Mouse (Mus musculus): ENCODE results near the gene Ppp6r2.

Ppp6r2 gene

DNA sequence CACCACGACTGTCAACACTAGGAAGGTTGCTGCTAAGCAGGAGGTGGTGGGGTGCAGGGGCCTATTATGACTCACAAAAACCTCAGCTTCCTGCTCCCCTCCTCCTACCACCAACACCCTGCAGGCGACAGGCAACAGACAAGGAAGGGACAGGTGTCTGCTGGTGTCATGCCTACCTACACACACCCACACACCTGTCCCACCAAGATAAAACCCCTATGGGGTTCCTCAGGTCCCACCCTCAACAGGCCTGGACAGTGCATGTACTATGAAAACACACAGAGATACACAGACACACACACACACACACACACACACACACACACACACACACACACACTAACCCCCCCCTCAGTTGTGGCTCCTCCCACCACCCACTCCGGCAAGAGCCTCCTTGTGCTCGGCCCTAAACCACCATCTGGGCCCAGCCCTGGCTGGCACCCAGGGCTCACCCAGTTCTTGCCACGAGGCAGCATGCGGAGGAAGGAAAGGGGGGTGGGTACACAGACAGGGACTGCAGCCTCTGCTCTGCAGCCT, 98.7 kb downstream of the Ppp6r2 start:
- DNase-seq (ENCODE audit: low spot score), result no peak

DNA sequence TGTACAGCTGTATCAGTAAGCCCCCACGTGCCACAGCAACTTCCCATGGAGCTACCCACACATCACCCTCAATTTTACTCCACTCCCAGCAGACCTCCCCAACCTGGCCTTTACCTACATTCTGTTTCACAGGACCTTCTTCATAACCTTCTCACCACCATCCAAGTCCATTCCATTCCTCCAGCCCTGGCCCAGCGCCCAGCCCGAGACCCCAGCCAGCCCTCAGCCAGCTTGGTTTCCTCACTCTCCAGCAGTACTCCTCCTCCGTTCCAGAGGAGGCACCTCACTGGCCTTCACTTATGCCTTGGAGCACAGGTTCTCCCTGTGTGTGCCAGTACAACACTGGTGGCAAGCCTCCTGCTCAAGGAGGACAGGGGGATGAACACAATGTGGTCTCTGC, 102.0 kb downstream of the Ppp6r2 start:
- no peak for DNase-seq (ENCODE audit: low spot score)

DNA sequence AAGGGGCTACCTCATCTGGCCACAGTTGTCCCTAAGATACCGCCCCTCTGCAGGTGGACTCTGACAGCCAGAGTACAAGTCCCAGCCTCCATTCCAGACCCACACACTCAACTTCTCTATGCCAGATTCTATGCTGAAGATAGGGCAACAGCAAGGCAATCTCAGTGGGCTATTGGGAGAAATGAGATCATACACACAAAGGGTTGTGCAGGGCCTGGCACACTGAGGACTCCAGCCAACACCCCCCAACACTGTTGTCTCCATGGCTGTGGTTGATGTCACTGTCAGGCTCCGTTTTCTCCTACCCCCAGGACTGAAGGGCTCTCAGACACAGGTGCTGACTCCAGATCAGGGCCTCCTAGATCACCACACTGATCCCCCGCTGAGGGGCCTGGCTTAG, 102.8 kb downstream of the Ppp6r2 start:
- no peak for DNase-seq (ENCODE audit: low spot score)

DNA sequence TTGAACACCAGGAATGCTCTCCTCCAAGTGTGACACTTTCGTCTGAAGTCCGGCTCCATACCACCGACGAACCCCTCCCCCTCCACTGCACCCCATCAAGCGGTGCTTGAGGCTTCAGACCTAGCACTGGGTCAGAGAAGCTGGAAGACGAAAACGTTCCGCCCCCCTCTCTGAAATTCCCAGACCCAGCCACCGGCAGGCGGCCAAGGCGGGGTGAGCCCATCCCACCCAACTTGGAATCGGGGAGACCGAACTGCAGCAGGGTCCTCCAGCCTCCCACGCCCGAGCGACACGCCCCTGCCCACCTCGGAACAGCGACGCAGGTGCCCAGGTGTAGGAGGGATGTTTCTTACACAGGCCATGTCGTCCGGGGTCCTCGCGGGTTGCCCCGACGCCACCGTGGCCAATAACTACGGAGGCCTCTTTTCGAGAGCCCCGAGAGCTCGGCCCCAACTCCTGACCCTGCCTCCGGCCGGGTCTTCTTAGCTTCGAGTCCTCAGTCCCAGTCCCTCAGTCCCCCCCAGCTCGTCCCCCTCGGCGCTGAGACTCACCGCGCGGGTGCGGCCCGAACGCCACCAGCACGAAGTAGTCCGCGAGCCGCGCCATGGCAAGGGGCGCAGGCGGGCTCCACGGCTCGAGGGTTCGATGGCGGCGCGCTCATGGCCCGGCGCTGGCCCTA, 103.3 kb downstream of the Ppp6r2 start:
- no peak for DNase-seq (ENCODE audit: low spot score)

DNA sequence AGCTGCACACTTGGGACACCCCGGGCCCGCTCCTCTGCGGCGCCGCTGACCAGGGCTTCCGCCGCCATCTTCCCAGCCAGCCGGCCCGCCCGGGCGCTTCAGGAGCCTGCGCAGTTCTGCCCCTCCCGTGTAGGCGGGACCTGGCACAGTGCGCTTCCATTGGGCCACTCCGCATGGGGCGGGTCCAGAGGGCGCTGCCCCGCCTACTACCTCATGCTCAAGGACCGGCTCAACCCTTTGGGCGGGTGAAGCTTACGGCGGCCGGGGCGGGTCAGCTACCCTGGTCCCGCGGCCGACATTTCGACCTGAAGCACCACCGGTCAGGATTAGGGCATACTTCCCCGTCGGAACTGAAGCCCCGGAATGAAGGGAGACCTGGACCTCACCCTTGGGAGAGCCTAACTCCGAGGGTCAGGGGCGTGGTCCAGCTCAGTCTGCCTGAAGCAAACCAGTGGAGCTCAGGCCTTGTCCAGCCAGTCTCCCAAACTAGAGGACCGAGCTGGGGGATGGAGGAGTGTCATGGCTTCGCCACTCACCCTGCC, 103.9 kb downstream of the Ppp6r2 start, which contains the start of gene Sbf1:
Gene Sbf1 (minus strand): TSS at position 122 of the 542 bp plus-strand sequence.
- peak; percentile 90 for DNase-seq (ENCODE audit: low spot score)

DNA sequence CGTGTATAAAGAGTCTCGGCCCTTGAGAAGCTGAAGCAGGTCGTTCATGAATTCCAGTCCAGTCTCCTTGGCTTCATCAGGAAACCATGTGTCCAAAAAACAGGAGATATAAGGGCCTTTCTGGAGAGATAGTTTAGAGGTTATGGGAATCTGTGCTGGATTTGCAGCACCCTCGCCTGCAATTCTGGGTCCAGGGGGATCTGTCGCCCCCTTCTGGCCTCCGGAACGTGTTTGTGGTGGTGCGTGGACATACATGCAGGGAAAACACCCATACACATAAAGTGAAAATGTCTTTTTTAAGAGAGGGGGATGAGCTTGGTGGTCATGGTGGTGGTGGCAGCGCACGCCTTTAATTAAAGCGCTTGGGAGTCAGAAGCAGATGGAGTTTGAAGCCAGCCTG, 104.8 kb downstream of the Ppp6r2 start:
- DNase-seq (ENCODE audit: low spot score), result no peak

DNA sequence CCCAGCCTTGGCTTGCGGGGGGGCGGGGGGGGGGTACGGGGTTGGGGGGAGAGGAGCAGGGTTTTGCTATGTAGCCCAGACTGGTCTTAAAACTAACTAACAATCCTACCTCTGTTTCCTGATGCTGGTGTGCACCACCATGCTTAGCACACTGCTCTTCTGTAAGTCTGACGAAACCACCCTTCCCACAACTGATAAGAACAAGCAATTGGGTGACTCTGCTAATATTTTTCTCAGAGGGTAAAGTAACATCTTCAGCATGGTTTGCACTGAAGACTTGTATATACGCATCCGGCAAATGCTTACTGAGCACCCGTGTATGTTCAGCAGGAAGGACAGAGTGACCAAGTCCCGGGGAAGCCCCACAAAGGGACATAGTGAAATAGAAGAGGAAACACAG, 109.9 kb downstream of the Ppp6r2 start:
- no peak for DNase-seq (ENCODE audit: low spot score)

DNA sequence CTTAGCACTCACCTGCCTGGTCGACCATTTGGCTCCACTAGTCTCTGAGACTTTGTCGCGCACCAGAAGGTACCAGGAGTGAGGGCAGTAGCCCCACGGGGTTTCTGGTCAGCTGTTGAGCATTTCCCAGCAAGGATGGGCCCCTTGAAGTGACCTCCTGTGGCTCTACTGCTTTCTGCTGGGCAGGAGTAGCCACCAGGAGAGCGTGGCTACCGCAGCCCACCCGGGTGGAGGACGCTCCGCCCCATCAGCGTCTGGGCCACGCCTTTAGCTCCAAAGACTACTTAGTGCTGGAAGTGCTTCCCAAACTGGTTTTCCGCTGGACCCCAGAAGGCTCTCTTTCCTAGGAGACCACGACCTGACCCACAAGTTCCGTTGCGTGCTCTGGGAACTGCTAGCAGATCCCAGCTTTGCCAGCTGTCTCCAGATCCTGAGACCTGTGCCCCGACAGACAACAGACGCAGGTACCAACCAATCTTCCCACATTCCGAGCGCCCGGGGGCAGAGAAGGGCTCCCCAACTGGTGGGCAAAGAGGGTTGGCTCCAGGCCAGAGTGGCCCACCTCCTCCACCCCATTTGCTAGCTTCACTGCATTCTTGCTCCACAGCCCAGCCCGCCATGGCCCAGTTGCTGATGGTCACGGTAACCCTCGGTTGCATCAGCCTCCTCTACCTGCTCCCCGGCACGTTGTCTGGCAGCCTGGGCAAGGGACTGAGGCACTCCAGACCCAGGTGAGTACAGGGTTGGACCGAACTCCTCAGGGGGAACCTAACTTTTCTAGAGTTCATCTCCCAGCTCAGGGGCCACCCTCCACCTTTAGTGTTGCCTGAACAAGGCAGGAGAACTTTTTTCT, 111.5 kb downstream of the Ppp6r2 start, which contains the start of gene Adm2:
Gene Adm2 (plus strand): TSS at position 51 of the 853 bp plus-strand sequence.
- DNase-seq (ENCODE audit: low spot score), result no peak

DNA sequence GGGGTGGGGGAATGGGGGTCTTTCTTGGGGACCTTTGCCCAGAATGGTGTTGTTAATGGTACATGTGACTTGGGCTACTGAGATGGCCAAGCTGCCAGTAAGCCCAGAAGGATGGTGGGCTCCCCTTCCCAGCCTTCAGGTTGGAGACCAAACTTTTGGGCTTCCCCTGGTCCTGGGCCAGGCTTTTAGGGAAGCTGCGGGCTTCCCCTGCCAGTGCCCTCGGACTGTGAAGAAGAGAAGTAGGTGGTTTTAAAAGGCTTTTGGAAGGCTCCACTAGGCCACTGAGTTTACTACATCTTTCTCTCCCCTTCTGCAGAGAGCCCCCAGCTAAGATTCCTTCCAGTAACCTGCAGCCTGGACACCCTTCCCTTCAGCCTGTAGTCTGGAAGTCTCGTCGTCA, 112.3 kb downstream of the Ppp6r2 start:
- DNase-seq (ENCODE audit: low spot score), result no peak

DNA sequence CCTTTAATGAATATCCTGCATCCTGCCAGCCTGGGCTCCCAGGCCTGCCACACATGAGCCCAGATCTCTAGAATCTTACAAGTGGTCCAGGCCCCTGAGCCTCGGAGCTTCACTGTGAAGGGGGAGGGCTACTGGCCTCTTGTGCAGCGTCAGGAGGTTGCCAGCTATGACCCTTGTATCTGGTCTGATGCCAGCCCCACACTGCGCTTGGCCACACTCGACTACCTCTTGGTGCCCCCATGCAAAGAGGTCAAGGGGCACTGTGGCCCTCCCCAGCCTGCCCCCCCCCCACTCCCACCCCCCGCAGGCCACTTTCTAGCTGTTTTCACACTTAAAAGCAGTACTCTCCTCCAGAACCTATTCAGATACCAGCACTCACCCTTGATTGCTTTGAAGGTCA, 115.1 kb downstream of the Ppp6r2 start:
- DNase-seq (ENCODE audit: low spot score), result no peak

DNA sequence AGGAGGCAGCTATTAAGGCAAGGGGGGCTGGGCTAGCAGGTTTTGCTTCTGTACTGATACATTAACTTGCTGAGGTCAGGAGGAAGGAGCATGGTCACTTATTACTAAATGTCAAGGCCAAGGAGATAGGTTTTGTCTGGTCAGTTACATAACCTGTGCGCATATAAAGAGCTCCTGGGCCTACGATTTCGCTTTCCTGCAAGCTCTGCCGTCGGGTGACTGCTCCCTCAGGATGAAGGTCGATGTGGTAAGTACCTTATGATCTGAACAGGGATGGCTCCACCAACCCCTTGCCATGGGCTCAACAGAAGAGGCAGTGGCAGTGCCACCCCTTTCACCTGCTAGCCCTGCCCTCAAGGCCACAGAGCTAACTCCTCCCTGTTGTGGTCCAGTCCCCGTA, 122.9 kb downstream of the Ppp6r2 start, which contains the start of gene Miox:
Gene Miox (plus strand): TSS at position 128 of the 400 bp plus-strand sequence.
- DNase-seq (ENCODE audit: low spot score), result no peak

DNA sequence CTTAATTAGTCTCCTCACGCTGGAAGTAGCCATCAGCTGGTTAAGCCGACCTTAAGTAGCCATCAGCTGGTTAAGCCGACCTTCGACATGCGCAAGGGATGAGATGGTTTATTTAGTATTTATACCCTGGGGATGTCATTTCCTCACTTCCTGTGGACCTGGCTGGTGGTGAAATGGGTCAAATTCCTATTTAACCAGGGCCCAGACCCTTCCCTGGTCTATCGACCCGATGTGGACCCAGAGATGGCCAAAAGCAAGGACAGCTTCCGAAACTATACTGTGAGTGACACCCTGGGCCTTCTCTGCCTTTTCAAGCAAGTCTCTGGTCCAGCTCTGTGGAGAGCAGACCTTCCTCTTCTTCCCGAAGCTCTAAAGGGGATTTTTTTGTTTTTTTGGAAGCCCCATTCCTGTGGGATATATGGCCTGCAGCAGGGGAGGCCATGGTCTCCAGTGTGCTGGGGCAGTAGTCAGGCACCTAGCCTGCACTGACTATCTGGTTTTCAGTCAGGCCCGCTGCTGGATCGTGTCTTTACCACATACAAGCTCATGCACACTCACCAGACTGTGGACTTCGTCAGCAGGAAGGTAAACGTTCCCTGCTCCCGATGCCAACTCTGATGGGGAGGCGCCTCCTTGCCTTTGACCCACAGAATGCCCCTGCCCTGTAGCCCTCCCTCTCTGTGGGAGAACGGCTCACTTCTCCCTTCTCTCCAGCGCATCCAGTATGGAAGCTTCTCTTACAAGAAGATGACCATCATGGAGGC, 123.6 kb downstream of the Ppp6r2 start:
- no peak for DNase-seq (ENCODE audit: low spot score)

DNA sequence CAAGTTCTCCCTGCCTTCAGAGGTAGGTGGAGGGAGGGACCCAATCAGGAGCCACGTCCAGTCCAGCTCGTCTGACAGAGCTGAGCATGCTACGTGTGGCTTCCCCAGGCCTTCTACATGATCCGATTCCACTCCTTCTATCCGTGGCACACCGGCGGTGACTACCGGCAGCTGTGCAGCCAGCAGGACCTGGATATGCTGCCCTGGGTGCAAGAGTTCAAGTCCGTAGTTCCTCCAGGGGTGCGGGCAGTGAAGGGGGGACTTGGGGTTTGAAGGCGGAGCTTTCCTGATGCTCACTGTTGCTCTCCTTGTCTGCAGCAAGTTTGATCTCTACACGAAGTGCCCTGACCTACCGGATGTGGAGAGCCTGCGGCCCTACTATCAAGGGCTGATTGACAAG, 125.1 kb downstream of the Ppp6r2 start:
- DNase-seq (ENCODE audit: low spot score), result no peak

Data from ovary, postnatal 10 days (tissue).